Mouse (Mus musculus) bone marrow, adult 2 months (tissue): ENCODE data around the gene Ndrg3. TPM values are rescaled to one million over a fixed set of nuclear protein-coding genes. Genes with fewer than 3 reads are reported as not detected.
A peak's percentile ranks its signal among the peaks of the same experiment; 100 is the strongest.

Source experiments
- H3K27ac ChIP-seq: fragments of 200-500 bp; 2 replicates; pipeline ENCODE4 v1.5.1; 2012; ENCODE audit warnings: low read depth, mild to moderate bottlenecking, control low read depth, inconsistent platforms, low read length; ENCODE audit not compliant: control insufficient read depth, poor library complexity, insufficient read depth
- H3K4me1 ChIP-seq: fragments of 200-500 bp; 2 replicates; pipeline ENCODE4 v1.6.1; 2011; ENCODE audit warnings: low read length; ENCODE audit not compliant: control insufficient read depth, insufficient read depth
- H3K4me3 ChIP-seq: fragments of 200-500 bp; replicated peaks from 2 replicates; pipeline ENCODE3; 2011; ENCODE audit warnings: mild to moderate bottlenecking, low read depth, low read length, control low read depth; ENCODE audit not compliant: control insufficient read depth
- CTCF ChIP-seq: fragments of 200-500 bp; IDR thresholded peaks from 2 replicates; pipeline ENCODE4 v1.5.1; 2011; ENCODE audit warnings: low read length, control low read depth; ENCODE audit not compliant: control insufficient read depth, insufficient read depth
- POLR2A ChIP-seq: fragments of 200-500 bp; IDR thresholded peaks from 2 replicates; pipeline ENCODE4 v1.6.1; 2011; ENCODE audit warnings: low read depth, mild to moderate bottlenecking, control low read depth, low read length, borderline replicate concordance; ENCODE audit not compliant: control insufficient read depth
- WGBS: fragments of 180-500 bp; shearing (Covaris S2); methylation state at CpG from one replicate; pipeline ENCODE4 v1.1.7; 2018; 5-methylcytosine and 5-hydroxymethylcytosine counted together
- polyA plus RNA-seq: library from polyadenylated mRNA; stranded (reverse); fragments of >200 nt; gene quantifications from 2 replicates; pipeline ENCODE4 v1.2.4, GENCODE M21; 2011; ENCODE audit warnings: low replicate concordance; ENCODE audit not compliant: missing spikeins, insufficient read depth, insufficient read length

The Ndrg3 gene
- polyA plus RNA-seq, 1 experiment = 17.1 TPM

GRCm38 (mm10) chr2:157008509-157008908 is 16.7 kb upstream of the Ndrg3 start:
- TF ChIP-seq POLR2A (no peak), CTCF (no peak)
- Histone ChIP-seq H3K4me3 (no peak overlapping the region), H3K27ac (no peak overlapping the region), H3K4me1 (peaks cover 6% of the 10 kb centered on the region)

DNA sequence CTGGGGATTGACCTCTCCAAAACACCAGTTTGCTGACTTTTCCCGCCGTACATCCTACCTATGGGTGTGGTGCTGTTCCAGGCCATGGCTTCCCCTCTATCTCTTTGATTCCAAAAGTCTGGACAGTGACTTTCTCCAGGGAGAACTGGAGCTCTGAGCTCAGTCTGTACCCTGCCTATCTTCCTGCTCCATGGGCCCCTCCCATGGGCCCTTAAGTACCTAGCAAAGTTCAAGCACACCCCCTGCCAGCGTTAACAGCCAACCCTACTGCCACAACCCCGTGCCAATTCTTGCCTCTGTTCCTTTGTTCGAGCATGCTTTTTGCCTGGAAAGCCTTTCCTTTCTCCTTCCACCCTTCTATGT is 15.4 kb upstream of the Ndrg3 start:
- Histone ChIP-seq H3K27ac (peak overlapping the region; percentile 56), H3K4me1 (peaks cover 6% of the 10 kb centered on the region), H3K4me3 (peak overlapping the region; percentile 98)
- 29% methylated on average over 5 of the region's 5 CpGs for WGBS
- TF ChIP-seq CTCF = no peak
- TF ChIP-seq POLR2A = no peak

DNA sequence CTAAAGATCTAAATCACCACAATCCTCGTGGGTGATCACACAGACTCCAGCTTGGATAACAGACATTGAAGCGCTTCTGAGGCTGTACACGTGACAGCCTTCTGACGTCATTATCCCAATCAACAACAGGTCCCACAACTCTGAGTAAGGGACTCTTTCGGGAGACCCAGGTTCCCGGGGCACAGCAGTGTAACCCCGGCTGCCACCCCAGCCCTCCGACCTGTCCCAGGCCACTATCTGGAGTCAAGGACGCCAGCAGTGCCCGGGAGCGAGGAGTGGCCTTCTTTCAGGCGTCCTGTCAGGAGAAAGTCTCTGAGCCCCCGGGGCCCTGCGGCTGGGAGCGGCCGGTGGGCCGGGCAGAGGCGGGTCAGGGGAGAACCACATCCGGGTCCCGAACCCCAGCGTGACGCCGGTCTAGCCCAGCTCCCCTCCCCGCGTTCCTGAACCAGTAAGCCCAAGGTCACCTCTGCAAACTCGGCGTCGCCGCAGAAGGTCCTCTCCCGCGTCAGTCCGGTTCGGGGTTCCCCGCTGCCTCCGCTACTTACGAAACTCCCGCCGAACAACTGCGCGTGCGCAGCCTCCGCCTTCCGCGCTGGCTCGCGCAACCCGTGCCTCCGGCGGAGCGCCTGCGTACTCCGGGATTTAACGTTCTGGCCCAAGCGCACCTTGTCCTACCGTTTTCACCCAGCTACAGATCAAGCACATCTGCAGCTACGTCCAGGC is 14.8 kb upstream of the Ndrg3 start, which contains the start of gene Dsn1:
Gene Dsn1, minus strand, starts transcription at position 644 of the 723 bp plus-strand sequence.
- TF ChIP-seq CTCF = no peak
- peak; percentile 67; the same call in 1 of the 2 replicates for TF ChIP-seq POLR2A
- WGBS = under 1% methylated on average over 56 of the region's 56 CpGs
- Histone ChIP-seq H3K27ac (peak within 1 kb of the TSS; percentile 56), H3K4me1 (peaks cover 6% of the 10 kb centered on the region), H3K4me3 (peak within 1 kb of the TSS; percentile 98)

DNA sequence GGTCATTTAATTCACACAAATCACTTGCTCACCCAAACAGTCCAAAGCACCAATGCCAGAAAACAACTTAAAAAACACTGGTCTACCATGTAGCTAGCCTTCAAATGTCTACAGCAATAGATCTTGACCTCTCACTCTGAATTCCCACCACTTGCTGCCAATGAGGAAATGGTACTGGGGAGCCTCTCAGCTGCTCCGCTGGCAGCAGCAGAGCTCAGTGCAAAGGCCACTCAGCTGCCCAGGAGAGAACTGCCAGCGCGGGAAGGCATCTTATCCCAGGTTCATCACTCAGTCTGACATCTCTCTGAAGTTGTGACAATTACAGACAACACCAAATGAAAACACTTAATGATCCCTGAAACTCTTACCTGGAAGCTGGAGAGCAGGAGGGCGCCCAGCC is 10.5 kb upstream of the Ndrg3 start:
- Histone ChIP-seq H3K4me3 (no peak overlapping the region), H3K27ac (no peak overlapping the region), H3K4me1 (peaks cover 4% of the 10 kb centered on the region; the same call in 1 of the 2 replicates)
- 94% methylated on average over 4 of the region's 4 CpGs for WGBS
- TF ChIP-seq POLR2A = no peak
- no peak for TF ChIP-seq CTCF

GRCm38 (mm10) chr2:156998263-156998662 is 6.4 kb upstream of the Ndrg3 start:
- no peak for TF ChIP-seq POLR2A
- no peak for TF ChIP-seq CTCF
- 93% methylated on average over 5 of the region's 5 CpGs for WGBS
- no peak overlapping the region for H3K27ac ChIP-seq
- H3K4me1 ChIP-seq = no peaks in the 10 kb centered on the region
- no peak overlapping the region for H3K4me3 ChIP-seq

GRCm38 (mm10) chr2:156996576-156996975 is 4.7 kb upstream of the Ndrg3 start:
- 72% methylated on average over 6 of the region's 6 CpGs for WGBS
- TF ChIP-seq POLR2A (no peak), CTCF (peak; percentile 43)
- no peaks in the 10 kb centered on the region for H3K4me1 ChIP-seq
- no peak overlapping the region for H3K27ac ChIP-seq
- H3K4me3 ChIP-seq = no peak overlapping the region

GRCm38 (mm10) chr2:156990727-156991431 is 977 bp downstream of the Ndrg3 start:
- Histone ChIP-seq H3K4me1 (no peaks in the 10 kb centered on the region), H3K4me3 (peak overlapping the region; percentile 85), H3K27ac (no peak overlapping the region)
- no peak for TF ChIP-seq POLR2A
- 14% methylated on average over 16 of the region's 16 CpGs for WGBS

- 79% methylated on average over 3 of the region's 3 CpGs for WGBS
- no peak overlapping the region for H3K4me3 ChIP-seq
- TF ChIP-seq POLR2A (no peak), CTCF (no peak)
- no peak overlapping the region for H3K27ac ChIP-seq
- H3K4me1 ChIP-seq = no peaks in the 10 kb centered on the region
These were observed 4.5 kb downstream of the Ndrg3 start for GRCm38 (mm10) chr2:156987316-156987715.

- Histone ChIP-seq H3K4me1 (no peaks in the 10 kb centered on the region), H3K27ac (no peak overlapping the region)
These were observed 9.0 kb downstream of the Ndrg3 start for GRCm38 (mm10) chr2:156982864-156983263.

More at GRCm38 (mm10) chr2:156982864-156983263, 9.0 kb downstream of the Ndrg3 start:
- 54% methylated on average over 2 of the region's 2 CpGs for WGBS
- no peak for TF ChIP-seq POLR2A
- no peak for TF ChIP-seq CTCF
- no peak overlapping the region for H3K4me3 ChIP-seq
